Mouse (Mus musculus) thymus, adult 2 months (tissue): Measurements from ENCODE around the gene Cldn13. TPM values are rescaled to one million over a fixed set of nuclear protein-coding genes. Genes with fewer than 3 reads are reported as not detected.

Source experiments
- DNase-seq: peaks from one replicate; pipeline ENCODE4 v3.0.0; 2021
- H3K27ac ChIP-seq: fragments of 200-500 bp; 2 replicates; pipeline ENCODE4 v1.5.1; 2012; ENCODE audit warnings: low read length, control low read depth; ENCODE audit not compliant: control insufficient read depth, insufficient read depth
- H3K27me3 ChIP-seq: fragments of 200-500 bp; 2 replicates; pipeline ENCODE4 v1.6.1; 2012; ENCODE audit warnings: mild to moderate bottlenecking, low read length, moderate library complexity, mixed read lengths; ENCODE audit not compliant: control insufficient read depth, insufficient read depth
- H3K36me3 ChIP-seq: fragments of 200-500 bp; 2 replicates; pipeline ENCODE4 v1.6.1; 2012; ENCODE audit warnings: mild to moderate bottlenecking, low read length, moderate library complexity; ENCODE audit not compliant: control insufficient read depth, insufficient read depth
- H3K4me1 ChIP-seq: fragments of 200-500 bp; replicated peaks from 2 replicates; pipeline ENCODE4 v1.6.1; 2012; ENCODE audit warnings: low read length; ENCODE audit not compliant: control insufficient read depth, insufficient read depth
- H3K4me3 ChIP-seq: fragments of 200-500 bp; 2 replicates; pipeline ENCODE4 v1.5.1; 2012; ENCODE audit warnings: mild to moderate bottlenecking, low read length, control low read depth, moderate library complexity; ENCODE audit not compliant: control insufficient read depth, insufficient read depth
- CTCF ChIP-seq: fragments of 200-500 bp; IDR thresholded peaks from 2 replicates; pipeline ENCODE4 v1.5.1; 2012; ENCODE audit warnings: mild to moderate bottlenecking, control low read depth, low read length, moderate library complexity, borderline replicate concordance; ENCODE audit not compliant: control insufficient read depth, poor library complexity, insufficient read depth; ENCODE audit errors: extremely low read depth
- POLR2A ChIP-seq: fragments of 200-500 bp; IDR thresholded peaks from 2 replicates; pipeline ENCODE4 v1.6.1; 2012; ENCODE audit warnings: mild to moderate bottlenecking, low read length, control low read depth, moderate library complexity; ENCODE audit not compliant: control insufficient read depth, poor library complexity, insufficient read depth; ENCODE audit errors: extremely low read depth
- WGBS: fragments of 180-500 bp; shearing (Covaris S2); methylation state at CpG from one replicate; pipeline ENCODE4 v1.1.7; 2018; 5-methylcytosine and 5-hydroxymethylcytosine counted together
- polyA plus RNA-seq: library from polyadenylated mRNA; depleted of rRNA; stranded (reverse); fragments of >200 nt; gene quantifications from 2 replicates; pipeline ENCODE4 v1.2.3, GENCODE M21; 2012

Cldn13 gene
- polyA plus RNA-seq, 1 experiment, result 1.9 TPM

GRCm38 (mm10) chr5:134923141-134923540 is 7.8 kb upstream of the Cldn13 start:
- no peaks in the 10 kb centered on the region for H3K27me3 ChIP-seq
- no peak for DNase-seq
- no peaks in the 10 kb centered on the region for H3K4me1 ChIP-seq
- no peaks in the 10 kb centered on the region for H3K36me3 ChIP-seq
- 69% methylated on average over 6 of the region's 6 CpGs for WGBS
- no peak overlapping the region for H3K27ac ChIP-seq
- TF ChIP-seq CTCF, result no peak
- TF ChIP-seq POLR2A, result no peak
- no peak overlapping the region for H3K4me3 ChIP-seq

DNA sequence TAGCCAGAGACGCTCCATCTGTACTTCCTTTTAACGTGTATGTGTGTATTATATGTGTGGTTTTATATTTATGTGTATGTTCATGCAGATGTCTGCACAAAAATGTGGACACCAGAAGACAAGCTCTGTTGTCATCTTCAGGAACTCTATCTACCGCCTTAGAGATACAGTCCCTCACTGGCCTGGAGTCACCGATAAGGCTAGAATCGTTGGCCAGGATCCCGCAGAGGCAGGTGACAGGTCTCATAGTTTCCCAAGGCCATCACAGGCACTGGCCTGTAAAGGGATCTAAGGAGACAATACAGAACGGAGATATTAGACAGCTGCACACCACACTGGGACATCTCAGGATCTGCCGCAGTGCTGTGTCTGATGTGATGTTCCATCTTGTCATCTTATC is 5.8 kb upstream of the Cldn13 start:
- WGBS, result 88% methylated on average over 8 of the region's 8 CpGs
- H3K36me3 ChIP-seq, result no peaks in the 10 kb centered on the region
- no peak for DNase-seq
- H3K4me3 ChIP-seq, result no peak overlapping the region
- H3K27ac ChIP-seq, result no peak overlapping the region
- H3K27me3 ChIP-seq, result no peaks in the 10 kb centered on the region; the same call in 1 of the 2 replicates
- H3K4me1 ChIP-seq, result no peaks in the 10 kb centered on the region
- TF ChIP-seq POLR2A, result no peak
- TF ChIP-seq CTCF, result no peak

GRCm38 (mm10) chr5:134920106-134920687 is 4.9 kb upstream of the Cldn13 start:
- WGBS, result 85% methylated on average over 6 of the region's 6 CpGs

GRCm38 (mm10) chr5:134919097-134919496 is 3.8 kb upstream of the Cldn13 start:
- WGBS, result 89% methylated on average over 3 of the region's 3 CpGs
- Histone ChIP-seq H3K4me1 (no peaks in the 10 kb centered on the region), H3K36me3 (no peaks in the 10 kb centered on the region), H3K27me3 (no peaks in the 10 kb centered on the region; the same call in 1 of the 2 replicates), H3K27ac (no peak overlapping the region), H3K4me3 (no peak overlapping the region)
- DNase-seq, result no peak
- TF ChIP-seq CTCF, result no peak
- TF ChIP-seq POLR2A, result no peak

More at GRCm38 (mm10) chr5:134920106-134920687, 4.9 kb upstream of the Cldn13 start:
- no peak overlapping the region for H3K27ac ChIP-seq
- TF ChIP-seq POLR2A (no peak), CTCF (no peak)
- H3K36me3 ChIP-seq, result no peaks in the 10 kb centered on the region
- no peak overlapping the region for H3K4me3 ChIP-seq
- no peaks in the 10 kb centered on the region for H3K4me1 ChIP-seq
- no peak for DNase-seq
- H3K27me3 ChIP-seq, result no peaks in the 10 kb centered on the region; the same call in 1 of the 2 replicates

- peak; percentile 67 for DNase-seq
- 52% methylated on average over 16 of the region's 16 CpGs for WGBS
- no peaks in the 10 kb centered on the region; the same call in 1 of the 2 replicates for H3K27me3 ChIP-seq
- no peak overlapping the region for H3K4me3 ChIP-seq
- H3K4me1 ChIP-seq, result no peaks in the 10 kb centered on the region
- H3K36me3 ChIP-seq, result no peaks in the 10 kb centered on the region
- TF ChIP-seq CTCF (peak; percentile 80; the same call in 1 of the 2 replicates), POLR2A (no peak)
- H3K27ac ChIP-seq, result no peak overlapping the region
These were observed 2.9 kb upstream of the Cldn13 start for GRCm38 (mm10) chr5:134918071-134918832.

GRCm38 (mm10) chr5:134914510-134914909 is 816 bp downstream of the Cldn13 start:
- H3K36me3 ChIP-seq, result no peaks in the 10 kb centered on the region
- no peak for DNase-seq
- H3K4me3 ChIP-seq, result no peak overlapping the region
- TF ChIP-seq POLR2A (no peak), CTCF (no peak)
- no peaks in the 10 kb centered on the region for H3K4me1 ChIP-seq
- 96% methylated on average over 8 of the region's 8 CpGs for WGBS
- H3K27me3 ChIP-seq, result no peaks in the 10 kb centered on the region; the same call in 1 of the 2 replicates
- no peak overlapping the region for H3K27ac ChIP-seq
